Mouse (Mus musculus) adrenal gland, postnatal 14 days (tissue): ENCODE results near the gene Srbd1. TPM values are rescaled to one million over a fixed set of nuclear protein-coding genes. Genes with fewer than 3 reads are reported as not detected.

ENCODE experiments used
- DNase-seq: peaks from one replicate; pipeline ENCODE4 v3.0.0; 2021; ENCODE audit warnings: mixed read lengths
- total RNA-seq: library from RNA; stranded (reverse); gene quantifications from 2 replicates; pipeline ENCODE4 v1.2.3, GENCODE M21; 2021

Gene Srbd1
- total RNA-seq, 1 experiment from 2014 or later, result 17.2 TPM

GRCm38 (mm10) chr17:86144537-86145078 is 367 bp downstream of the Srbd1 start:
- DNase-seq, result peak; percentile 44

GRCm38 (mm10) chr17:86135835-86136234 is 9.1 kb downstream of the Srbd1 start:
- DNase-seq, result peak; percentile 28

- DNase-seq, result peak; percentile 49
These were observed 10.5 kb downstream of the Srbd1 start for GRCm38 (mm10) chr17:86134461-86134860.

GRCm38 (mm10) chr17:86132534-86132933 is 12.4 kb downstream of the Srbd1 start:
- no peak for DNase-seq

- DNase-seq, result no peak
These were observed 16.8 kb downstream of the Srbd1 start for GRCm38 (mm10) chr17:86128198-86128597.

GRCm38 (mm10) chr17:86125908-86126307 is 19.1 kb downstream of the Srbd1 start:
- DNase-seq, result peak; percentile 4

GRCm38 (mm10) chr17:86123146-86123545 is 21.8 kb downstream of the Srbd1 start:
- DNase-seq, result no peak

- no peak for DNase-seq
These were observed 48.1 kb downstream of the Srbd1 start for GRCm38 (mm10) chr17:86096875-86097274.

- no peak for DNase-seq
These were observed 51.9 kb downstream of the Srbd1 start for GRCm38 (mm10) chr17:86093124-86093523.

GRCm38 (mm10) chr17:86091631-86092030 is 53.3 kb downstream of the Srbd1 start:
- no peak for DNase-seq

GRCm38 (mm10) chr17:86089893-86090588 is 54.9 kb downstream of the Srbd1 start:
- DNase-seq, result no peak

GRCm38 (mm10) chr17:86087922-86088321 is 57.1 kb downstream of the Srbd1 start:
- no peak for DNase-seq

GRCm38 (mm10) chr17:86086191-86086590 is 58.8 kb downstream of the Srbd1 start:
- no peak for DNase-seq

- DNase-seq, result no peak
These were observed 61.8 kb downstream of the Srbd1 start for GRCm38 (mm10) chr17:86083207-86083606.

GRCm38 (mm10) chr17:86078060-86078459 is 66.9 kb downstream of the Srbd1 start:
- DNase-seq, result no peak

GRCm38 (mm10) chr17:86067444-86067843 is 77.5 kb downstream of the Srbd1 start:
- DNase-seq, result no peak

- no peak for DNase-seq
These were observed 79.1 kb downstream of the Srbd1 start for GRCm38 (mm10) chr17:86065833-86066232.

- DNase-seq, result peak; percentile 81
These were observed 81.5 kb downstream of the Srbd1 start for GRCm38 (mm10) chr17:86063461-86063860.

- no peak for DNase-seq
These were observed 84.1 kb downstream of the Srbd1 start for GRCm38 (mm10) chr17:86060911-86061310.

- DNase-seq, result no peak
These were observed 104.6 kb downstream of the Srbd1 start for GRCm38 (mm10) chr17:86040221-86040984.

GRCm38 (mm10) chr17:86039741-86040140 is 105.2 kb downstream of the Srbd1 start:
- DNase-seq, result no peak

- peak; percentile 8 for DNase-seq
These were observed 106.7 kb downstream of the Srbd1 start for GRCm38 (mm10) chr17:86038211-86038648.

- no peak for DNase-seq
These were observed 109.4 kb downstream of the Srbd1 start for GRCm38 (mm10) chr17:86035576-86035975.
